Mouse (Mus musculus) gonadal fat pad, adult 2 months (tissue): ENCODE results near the gene Fkbp15. TPM values are rescaled to one million over a fixed set of nuclear protein-coding genes. Genes with fewer than 3 reads are reported as not detected.

ENCODE experiments used
- DNase-seq: peaks from one replicate; pipeline ENCODE4 v3.0.0-alpha.2; 2012; ENCODE audit warnings: low read depth
- polyA plus RNA-seq: library from polyadenylated mRNA; depleted of rRNA; stranded (reverse); fragments of >200 nt; gene quantifications from 2 replicates; pipeline ENCODE4 v1.2.3, GENCODE M21; 2012

Fkbp15 gene
- polyA plus RNA-seq, 1 experiment = 37.8 TPM

- no peak for DNase-seq
These were observed 12.6 kb upstream of the Fkbp15 start for GRCm38 (mm10) chr4:62372818-62373520.

DNA sequence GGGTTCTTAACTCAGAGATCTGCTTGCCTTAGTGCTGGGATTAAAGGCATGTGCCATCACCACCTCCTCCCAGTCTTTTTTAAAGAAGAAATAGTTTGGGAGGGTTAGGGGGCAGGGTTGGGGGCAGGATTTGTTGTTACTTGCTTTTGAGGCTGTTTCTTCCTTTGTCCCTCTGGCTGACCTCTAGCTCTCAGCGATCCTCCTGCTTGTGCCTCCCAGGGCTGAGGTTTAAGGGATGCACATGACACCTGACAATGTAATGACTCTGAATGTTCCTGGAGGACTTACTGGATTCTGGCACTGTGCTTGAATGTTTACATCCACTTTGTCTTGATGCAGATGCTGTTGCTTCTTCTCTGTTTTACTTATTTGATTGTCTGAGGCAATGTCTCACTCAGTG lies 12.1 kb upstream of the Fkbp15 start:
- DNase-seq = no peak

DNA sequence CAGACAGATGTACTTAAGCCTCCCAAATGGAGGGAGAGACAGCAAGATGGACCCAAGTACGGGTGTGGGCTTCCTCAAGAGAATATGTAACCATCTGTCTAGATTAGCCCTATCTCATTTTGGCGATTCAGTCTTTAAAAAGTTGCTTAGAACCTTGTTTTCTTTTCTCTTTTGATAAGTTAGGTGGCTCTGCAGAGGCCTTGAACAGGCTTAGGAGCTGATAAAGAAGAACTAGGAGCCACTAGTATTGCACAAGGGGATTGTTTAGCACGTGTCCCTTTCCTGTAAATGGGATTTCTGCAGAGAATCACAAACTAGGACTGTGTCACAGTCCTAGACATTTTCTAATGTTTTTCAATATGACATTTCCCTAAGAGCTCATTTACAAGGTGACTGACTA lies 8.7 kb upstream of the Fkbp15 start:
- DNase-seq = no peak

DNA sequence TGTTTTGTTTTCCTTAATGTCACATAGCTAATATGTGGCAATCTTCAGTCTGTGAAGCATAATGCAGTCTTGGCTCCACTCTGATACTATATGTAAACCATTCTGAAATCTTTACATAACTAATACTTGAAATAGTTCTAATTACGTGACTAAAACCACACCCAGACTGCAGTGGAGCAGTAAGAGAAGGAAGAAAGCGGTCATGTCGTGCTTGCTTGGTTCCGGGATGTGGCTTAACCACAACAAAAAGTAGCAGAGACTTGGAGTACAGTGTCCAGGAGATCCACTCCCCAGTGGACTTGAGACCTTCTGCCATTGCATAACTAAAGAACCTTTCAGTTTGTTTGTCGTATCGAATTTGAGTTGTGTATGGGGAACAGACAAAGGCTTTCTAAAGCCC lies 7.2 kb upstream of the Fkbp15 start:
- DNase-seq = no peak

GRCm38 (mm10) chr4:62366291-62366690 lies 5.9 kb upstream of the Fkbp15 start:
- no peak for DNase-seq

DNA sequence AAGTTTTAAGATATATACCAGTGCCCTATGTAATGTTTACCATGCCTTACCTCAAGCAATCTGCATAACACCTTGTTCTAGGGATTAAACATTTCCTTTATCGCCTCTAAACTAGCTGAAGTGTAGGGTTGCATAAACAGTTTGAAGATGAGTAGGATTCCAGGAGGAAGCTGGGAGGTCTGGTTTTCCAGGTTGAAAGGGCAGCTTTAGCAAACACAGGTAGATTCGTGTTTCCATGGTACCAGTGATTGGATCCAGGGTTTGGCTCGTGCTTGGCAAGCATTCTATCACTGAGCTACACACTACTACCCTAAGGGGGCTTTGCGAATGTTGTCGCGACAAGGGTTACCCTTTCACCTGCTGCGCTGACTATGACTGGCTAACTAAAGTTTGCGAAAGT lies 4.0 kb upstream of the Fkbp15 start:
- DNase-seq = peak; percentile 66

DNA sequence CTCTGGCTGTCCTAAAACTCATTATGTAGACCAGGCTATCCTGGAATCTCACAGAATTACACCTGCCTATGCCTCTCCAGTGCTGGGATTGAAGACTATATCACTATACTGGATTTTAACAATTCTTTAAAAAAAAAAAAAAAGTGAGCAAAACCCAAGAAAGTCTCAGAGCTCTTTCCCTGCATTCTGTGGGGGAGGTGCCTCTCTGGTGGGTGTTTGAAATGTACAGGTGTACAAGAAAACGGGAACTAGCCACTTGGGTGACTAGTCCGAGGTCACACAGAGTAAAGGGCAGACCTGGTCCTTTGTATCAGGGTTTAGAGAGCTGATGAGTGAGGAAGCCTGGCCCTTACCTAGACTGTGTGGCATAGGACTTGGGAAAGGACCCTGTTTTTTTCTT lies 2.1 kb upstream of the Fkbp15 start:
- no peak for DNase-seq

DNA sequence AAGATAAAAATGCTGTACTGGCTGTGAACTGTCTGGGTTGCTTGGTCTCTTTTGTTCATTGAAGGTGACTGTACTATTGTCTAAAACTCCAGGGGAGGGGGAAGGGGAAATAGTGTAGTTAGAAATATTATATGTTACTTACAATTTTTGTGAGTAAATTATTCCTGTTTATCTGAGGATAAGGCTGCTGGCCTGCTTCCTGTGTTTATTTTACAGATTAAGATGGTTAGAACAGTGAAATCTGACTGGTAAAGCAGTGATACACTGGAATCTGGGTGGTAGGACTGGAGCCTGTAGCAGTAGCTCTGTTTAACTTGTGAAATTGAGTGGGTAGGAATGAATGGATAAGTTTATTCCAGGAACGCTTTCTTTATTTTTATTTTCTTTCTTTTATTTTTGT lies 1.6 kb upstream of the Fkbp15 start:
- DNase-seq = no peak

DNA sequence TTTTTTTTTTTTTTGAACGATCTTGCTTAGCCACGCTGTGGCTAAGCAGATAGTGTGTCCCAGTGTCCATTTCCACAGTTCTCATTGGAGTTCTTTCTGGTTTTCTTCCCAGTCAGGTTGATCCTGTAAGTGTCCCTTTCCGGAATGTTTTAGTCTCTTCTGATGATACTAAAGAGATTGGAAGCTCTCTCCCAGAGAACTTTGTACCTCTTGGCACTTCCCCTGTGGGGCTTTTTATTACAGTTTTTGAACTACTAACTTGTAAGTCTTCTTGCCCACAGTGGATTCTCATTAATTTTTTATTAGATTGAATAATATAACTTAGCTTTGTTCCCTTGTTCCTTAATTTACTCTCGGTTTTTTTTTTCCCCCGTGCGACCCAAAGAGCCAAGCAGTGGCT lies 1.2 kb upstream of the Fkbp15 start:
- DNase-seq = no peak

- DNase-seq = no peak
These were observed 582 bp upstream of the Fkbp15 start for GRCm38 (mm10) chr4:62360805-62361455.

DNA sequence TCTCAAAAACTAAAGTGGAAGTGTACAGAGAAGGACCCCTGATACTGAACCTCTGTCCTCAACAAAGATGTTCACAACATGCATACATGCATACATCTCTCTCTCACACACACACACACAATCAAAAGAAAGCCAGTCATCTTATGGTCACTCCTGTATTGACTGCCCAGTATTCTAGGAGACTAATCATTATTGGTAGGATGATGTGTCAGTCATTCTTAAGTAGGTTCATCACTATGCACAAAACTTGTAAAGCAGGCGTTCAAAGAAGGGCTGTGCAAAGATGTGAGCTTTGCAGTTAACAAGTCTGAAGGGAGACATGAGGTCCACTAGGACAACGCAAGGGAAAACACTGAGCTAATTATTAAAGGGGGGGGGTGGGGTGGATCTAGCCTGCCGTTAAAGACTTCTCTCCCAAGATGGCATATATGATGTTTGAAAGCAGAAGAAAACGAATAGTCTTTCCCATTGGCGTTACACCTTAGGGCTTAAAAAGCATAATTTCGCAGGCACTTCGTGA lies 1.0 kb downstream of the Fkbp15 start:
- DNase-seq = no peak

GRCm38 (mm10) chr4:62357631-62358148 lies 2.7 kb downstream of the Fkbp15 start:
- DNase-seq = no peak

- no peak for DNase-seq
These were observed 11.0 kb downstream of the Fkbp15 start for GRCm38 (mm10) chr4:62349371-62349770.

- no peak for DNase-seq
These were observed 12.0 kb downstream of the Fkbp15 start for GRCm38 (mm10) chr4:62348329-62348705.

- no peak for DNase-seq
These were observed 12.6 kb downstream of the Fkbp15 start for GRCm38 (mm10) chr4:62347605-62348328.

DNA sequence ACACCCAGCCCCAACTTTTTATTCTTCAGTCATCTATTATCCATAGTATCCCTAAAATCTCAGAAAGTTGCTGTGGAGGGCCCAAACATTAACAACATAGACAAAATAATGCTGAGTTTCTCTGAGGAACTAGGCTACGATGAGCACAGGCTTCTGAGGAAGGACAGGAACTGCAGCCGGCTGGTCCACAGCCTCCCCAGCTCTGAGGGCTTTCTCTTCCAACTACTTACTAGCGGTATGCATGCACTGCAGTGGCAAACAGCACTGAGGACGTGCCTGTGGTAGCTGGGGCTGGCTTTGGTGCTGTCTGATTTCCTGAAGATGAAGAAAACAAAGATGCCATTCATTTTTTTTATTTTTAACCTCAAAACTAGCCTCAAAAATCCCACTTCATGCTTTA lies 14.5 kb downstream of the Fkbp15 start:
- no peak for DNase-seq

DNA sequence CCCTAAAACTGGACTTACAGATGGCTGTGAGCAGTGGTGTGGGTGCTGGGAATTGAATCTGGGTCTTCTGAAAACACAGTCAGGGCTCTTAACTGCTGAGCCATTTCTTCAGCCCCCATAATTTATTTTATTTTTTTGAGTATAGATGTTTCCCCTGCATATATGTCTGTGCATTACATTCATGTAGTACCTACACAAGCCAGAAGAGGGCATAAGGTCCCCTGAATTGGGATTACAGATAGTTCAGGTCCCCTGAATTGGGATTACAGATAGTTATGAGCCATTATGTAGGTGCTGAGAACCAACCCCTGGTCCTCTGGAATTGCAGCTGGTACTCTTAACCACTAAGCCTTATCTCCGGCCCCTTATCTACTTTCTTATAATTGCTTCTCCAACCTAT lies 16.3 kb downstream of the Fkbp15 start:
- no peak for DNase-seq

- no peak for DNase-seq
These were observed 21.8 kb downstream of the Fkbp15 start for GRCm38 (mm10) chr4:62338536-62338935.

DNA sequence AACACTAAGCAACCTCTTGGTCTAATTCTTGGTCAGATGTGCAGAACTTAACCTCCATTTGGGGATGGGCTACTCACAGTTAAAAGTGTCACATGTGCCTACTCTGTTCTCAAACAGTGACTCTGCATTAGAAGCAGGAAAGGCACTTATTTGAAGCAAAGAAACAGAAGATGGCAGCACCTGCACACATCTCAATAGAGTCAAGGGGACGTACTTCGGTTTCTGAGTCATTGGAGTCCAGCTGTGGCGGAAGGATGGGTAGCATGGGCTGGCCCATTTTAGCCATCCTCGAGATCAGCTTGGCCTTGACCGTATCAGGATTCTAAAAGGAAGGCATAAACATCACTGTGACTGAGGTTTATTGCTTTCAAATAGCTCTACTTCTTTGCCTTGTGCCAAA lies 28.4 kb downstream of the Fkbp15 start:
- no peak for DNase-seq

DNA sequence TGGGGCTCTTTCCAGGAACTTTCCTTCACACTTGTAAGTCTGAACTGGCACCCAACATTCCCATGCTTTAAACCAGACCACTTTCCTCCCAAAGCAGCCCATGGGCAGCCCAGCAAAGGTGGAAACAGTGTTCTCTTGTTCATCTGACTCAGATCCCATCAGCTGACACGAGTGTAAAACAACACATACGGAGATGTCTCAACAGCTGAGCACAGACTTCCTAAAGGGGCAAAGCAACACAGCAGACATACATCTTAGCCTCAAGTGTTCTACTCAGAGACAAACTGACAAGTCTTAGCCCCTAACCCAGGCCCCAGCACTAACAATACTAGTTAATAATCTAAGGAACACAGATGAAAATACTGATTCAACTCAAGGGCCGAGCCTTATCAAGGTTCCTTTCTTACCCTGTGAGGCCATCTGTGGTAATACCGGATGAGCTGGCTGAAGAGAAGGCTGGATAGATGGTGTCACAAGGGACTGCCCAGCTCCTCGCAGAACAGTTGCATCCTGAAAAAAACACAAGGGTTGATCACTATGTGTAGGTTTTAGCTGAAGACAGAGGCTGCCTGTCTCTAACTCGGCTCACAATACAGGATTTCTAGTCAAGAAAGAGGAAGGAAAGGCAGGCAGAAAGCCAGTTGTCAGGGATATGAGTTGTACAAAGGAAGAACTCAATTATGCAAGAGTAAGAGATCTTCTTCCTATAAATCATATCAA lies 31.2 kb downstream of the Fkbp15 start:
- no peak for DNase-seq

- DNase-seq = peak; percentile 79
These were observed 34.2 kb downstream of the Fkbp15 start for GRCm38 (mm10) chr4:62326111-62326510.

GRCm38 (mm10) chr4:62322684-62323083 lies 37.7 kb downstream of the Fkbp15 start:
- DNase-seq = no peak
